Mouse (Mus musculus): ENCODE measurements around the gene Vmn1r3. TPM values are rescaled to one million over a fixed set of nuclear protein-coding genes. Genes with fewer than 3 reads are reported as not detected.
A peak's percentile ranks its signal among the peaks of the same experiment; 100 is the strongest.

Gene Vmn1r3
- total and polyA plus RNA-seq, 3 experiments = not detected

GRCm38 (mm10) chr4:3229532-3229931 lies 44.4 kb upstream of the Vmn1r3 start:
- H3K27me3 ChIP-seq (ENCODE audit: control insufficient read depth in 1 of 2, insufficient read depth in 2 of 2, low read length in 2 of 2) = no peaks in the 10 kb centered on the region
- H3K4me3 ChIP-seq (ENCODE audit: control insufficient read depth in 1 of 2, insufficient read depth in 1 of 2, low read depth in 2 of 2, low read length in 2 of 2) = no peak overlapping the region
- H3K9me3 ChIP-seq (replicated peaks; ENCODE audit: insufficient read depth, low read length) = no peaks in the 10 kb centered on the region
- H3K27ac ChIP-seq (ENCODE audit: control insufficient read depth, low read depth, low read length) = no peak overlapping the region
- no peaks in the 10 kb centered on the region for H3K79me2 ChIP-seq (ENCODE audit: control insufficient read depth, insufficient read depth, low read length, poor library complexity)
- DNase-seq (ENCODE audit: low read depth, low spot score) = peak; percentile 60
- H3K36me3 ChIP-seq (ENCODE audit: control insufficient read depth in 1 of 2, insufficient read depth in 2 of 2, low read length in 2 of 2) = peaks cover 0 to 5% of the 10 kb centered on the region in 2 experiments; a peak in 1 of 4 replicates
- no peak for TF ChIP-seq KAT2A (conservative IDR thresholded peaks at IDR 0.05; ENCODE audit: low read depth, low read length)
- TF ChIP-seq EP300 (IDR thresholded peaks at IDR 0.05; ENCODE audit: low read depth in 1 of 2, low read length in 2 of 2) = 0 out of 4 replicates have a peak, but pooled peaks of 1 of the 2 experiments have one; percentile 16
- H3K4me1 ChIP-seq (ENCODE audit: control insufficient read depth in 1 of 2, insufficient read depth in 2 of 2, low read length in 2 of 2) = peaks cover 0 to 3% of the 10 kb centered on the region in 2 experiments; a peak in 2 of 4 replicates
- no peak overlapping the region for H3K9ac ChIP-seq (ENCODE audit: control insufficient read depth, low read depth, low read length, poor library complexity, severe bottlenecking)

- no peaks in the 10 kb centered on the region for H3K79me2 ChIP-seq (ENCODE audit: control insufficient read depth, insufficient read depth, low read length, poor library complexity)
- H3K9me3 ChIP-seq (replicated peaks; ENCODE audit: insufficient read depth, low read length) = no peaks in the 10 kb centered on the region
- no peak for DNase-seq (ENCODE audit: low read depth, low spot score)
- no peaks in the 10 kb centered on the region for H3K27me3 ChIP-seq (ENCODE audit: control insufficient read depth in 1 of 2, insufficient read depth in 2 of 2, low read length in 2 of 2)
- TF ChIP-seq MEF2A (IDR thresholded peaks at IDR 0.05; ENCODE audit: extremely low read depth, insufficient replicate concordance, low read depth, low read length, poor library complexity, severe bottlenecking) = no peak
- TF ChIP-seq ELF1 (IDR thresholded peaks at IDR 0.05; ENCODE audit: low read depth, low read length) = no peak
- no peak for TF ChIP-seq CHD1 (IDR thresholded peaks at IDR 0.05; ENCODE audit: low read depth, low read length)
- no peak for TF ChIP-seq TBP (IDR thresholded peaks at IDR 0.05; ENCODE audit: low read depth, low read length)
- TF ChIP-seq ZKSCAN1 (IDR thresholded peaks at IDR 0.05; ENCODE audit: low read depth, low read length) = no peak
- no peak for TF ChIP-seq MXI1 (IDR thresholded peaks at IDR 0.05; ENCODE audit: low read depth, low read length)
- no peak for TF ChIP-seq ETS1 (IDR thresholded peaks at IDR 0.05; ENCODE audit: low read depth, low read length)
- TF ChIP-seq SIN3A (IDR thresholded peaks at IDR 0.05; ENCODE audit: low read length) = no peak
- TF ChIP-seq KAT2A (conservative IDR thresholded peaks at IDR 0.05; ENCODE audit: low read depth, low read length) = no peak
- TF ChIP-seq EP300 (IDR thresholded peaks at IDR 0.05; ENCODE audit: low read depth in 1 of 2, low read length in 2 of 2) = no peak
- no peak for TF ChIP-seq JUND (IDR thresholded peaks at IDR 0.05; ENCODE audit: low read depth, low read length)
- TF ChIP-seq CHD2 (IDR thresholded peaks at IDR 0.05; ENCODE audit: low read length) = no peak
- TF ChIP-seq SMC3 (IDR thresholded peaks at IDR 0.05; ENCODE audit: low read depth, low read length) = no peak
- TF ChIP-seq TAL1 (IDR thresholded peaks at IDR 0.05; ENCODE audit: low read length) = no peak
- TF ChIP-seq ZC3H11A (IDR thresholded peaks at IDR 0.05; ENCODE audit: low read depth, low read length) = no peak
- no peak for TF ChIP-seq GATA1 (IDR thresholded peaks at IDR 0.05; ENCODE audit: low read depth, low read length)
- no peak for TF ChIP-seq RAD21 (IDR thresholded peaks at IDR 0.05; ENCODE audit: low read depth, low read length)
- peaks cover 0 to 3% of the 10 kb centered on the region in 2 experiments; a peak in 2 of 4 replicates for H3K4me1 ChIP-seq (ENCODE audit: control insufficient read depth in 1 of 2, insufficient read depth in 2 of 2, low read length in 2 of 2)
- H3K4me3 ChIP-seq (ENCODE audit: control insufficient read depth in 1 of 2, insufficient read depth in 1 of 2, low read depth in 2 of 2, low read length in 2 of 2) = no peak overlapping the region
- H3K27ac ChIP-seq (ENCODE audit: control insufficient read depth, low read depth, low read length) = no peak overlapping the region
- peaks cover 0 to 5% of the 10 kb centered on the region in 2 experiments; a peak in 1 of 4 replicates for H3K36me3 ChIP-seq (ENCODE audit: control insufficient read depth in 1 of 2, insufficient read depth in 2 of 2, low read length in 2 of 2)
- H3K9ac ChIP-seq (ENCODE audit: control insufficient read depth, low read depth, low read length, poor library complexity, severe bottlenecking) = no peak overlapping the region
These were observed 43.3 kb upstream of the Vmn1r3 start for GRCm38 (mm10) chr4:3228476-3228875.

Data from MEL (cell line).